Mouse (Mus musculus): ENCODE results near the gene Chrdl2. TPM values are rescaled to one million over a fixed set of nuclear protein-coding genes. Genes with fewer than 3 reads are reported as not detected.
"Not testable (repeated sequence)": the region's sequence is repeated elsewhere in the genome, so short reads cannot be mapped to it uniquely, and the experiment has no call there.

Gene Chrdl2
- polyA plus RNA-seq, 1 experiment from 2014 or later, result not detected

GRCm38 (mm10) chr7:99969151-99969550 lies 36.8 kb upstream of the Chrdl2 start:
- H3K27me3 ChIP-seq (ENCODE audit: control insufficient read depth, insufficient read depth, low read depth, low read length), result no peaks in the 10 kb centered on the region

GRCm38 (mm10) chr7:99971926-99972325 lies 34.0 kb upstream of the Chrdl2 start:
- H3K9me3 ChIP-seq (replicated peaks; ENCODE audit: control insufficient read depth, low read length), result no peaks in the 10 kb centered on the region
- no peaks in the 10 kb centered on the region for H3K36me3 ChIP-seq (ENCODE audit: control insufficient read depth, insufficient read depth)
- H3K4me3 ChIP-seq (ENCODE audit: low read depth, low read length), result no peak overlapping the region
- H3K27ac ChIP-seq (ENCODE audit: low read length), result peak overlapping the region; percentile 59
- ATAC-seq (ENCODE audit: low read depth), result peak; percentile 68
- no peak overlapping the region for H3K9ac ChIP-seq (ENCODE audit: low read depth, low read length)
- 52% methylated on average over 2 of the region's 2 CpGs for WGBS (ENCODE audit: insufficient replicate concordance)
- no peak overlapping the region for H3K4me2 ChIP-seq (ENCODE audit: low read depth, low read length)
- H3K4me1 ChIP-seq (ENCODE audit: control insufficient read depth, low read depth, low read length), result peaks cover 14% of the 10 kb centered on the region
- no peaks in the 10 kb centered on the region for H3K27me3 ChIP-seq (ENCODE audit: control insufficient read depth, insufficient read depth, low read depth, low read length)

More at GRCm38 (mm10) chr7:99969151-99969550, 36.8 kb upstream of the Chrdl2 start:
- Histone ChIP-seq H3K9me3 (replicated peaks; ENCODE audit: control insufficient read depth, low read length) (no peaks in the 10 kb centered on the region), H3K36me3 (ENCODE audit: control insufficient read depth, insufficient read depth) (no peaks in the 10 kb centered on the region), H3K4me3 (ENCODE audit: low read depth, low read length) (no peak overlapping the region), H3K4me1 (ENCODE audit: control insufficient read depth, low read depth, low read length) (peaks cover 19% of the 10 kb centered on the region), H3K9ac (ENCODE audit: low read depth, low read length) (no peak overlapping the region), H3K27ac (ENCODE audit: low read length) (no peak overlapping the region), H3K4me2 (ENCODE audit: low read depth, low read length) (no peak overlapping the region)
- WGBS (ENCODE audit: insufficient replicate concordance), result 62% methylated on average over 4 of the region's 4 CpGs
- no peak for ATAC-seq (ENCODE audit: low read depth)

- H3K27me3 ChIP-seq (ENCODE audit: control insufficient read depth, insufficient read depth, low read depth, low read length); H3K4me2 ChIP-seq (ENCODE audit: low read depth, low read length); H3K9me3 ChIP-seq (replicated peaks; ENCODE audit: control insufficient read depth, low read length); H3K4me3 ChIP-seq (ENCODE audit: low read depth, low read length); H3K9ac ChIP-seq (ENCODE audit: low read depth, low read length); ATAC-seq (ENCODE audit: low read depth); H3K36me3 ChIP-seq (ENCODE audit: control insufficient read depth, insufficient read depth); H3K27ac ChIP-seq (ENCODE audit: low read length): not testable (repeated sequence)
- WGBS (ENCODE audit: insufficient replicate concordance), result 58% methylated on average over 3 of the region's 3 CpGs
- H3K4me1 ChIP-seq (ENCODE audit: control insufficient read depth, low read depth, low read length), result peaks cover 14% of the 10 kb centered on the region
These were observed 33.1 kb upstream of the Chrdl2 start for GRCm38 (mm10) chr7:99972912-99973311.

GRCm38 (mm10) chr7:99974208-99974970 lies 31.6 kb upstream of the Chrdl2 start:
- Histone ChIP-seq H3K27ac (ENCODE audit: low read length) (peak overlapping the region; percentile 61), H3K27me3 (ENCODE audit: control insufficient read depth, insufficient read depth, low read depth, low read length) (no peaks in the 10 kb centered on the region), H3K4me3 (ENCODE audit: low read depth, low read length) (no peak overlapping the region), H3K36me3 (ENCODE audit: control insufficient read depth, insufficient read depth) (no peaks in the 10 kb centered on the region), H3K4me2 (ENCODE audit: low read depth, low read length) (no peak overlapping the region), H3K4me1 (ENCODE audit: control insufficient read depth, low read depth, low read length) (peaks cover 18% of the 10 kb centered on the region), H3K9me3 (replicated peaks; ENCODE audit: control insufficient read depth, low read length) (no peaks in the 10 kb centered on the region), H3K9ac (ENCODE audit: low read depth, low read length) (no peak overlapping the region)
- WGBS (ENCODE audit: insufficient replicate concordance), result 64% methylated on average over 10 of the region's 10 CpGs
- ATAC-seq (ENCODE audit: low read depth), result no peak

GRCm38 (mm10) chr7:99975819-99976575 lies 30.0 kb upstream of the Chrdl2 start:
- Histone ChIP-seq H3K27ac (ENCODE audit: low read length) (peak overlapping the region; percentile 68), H3K27me3 (ENCODE audit: control insufficient read depth, insufficient read depth, low read depth, low read length) (no peaks in the 10 kb centered on the region), H3K4me3 (ENCODE audit: low read depth, low read length) (no peak overlapping the region), H3K4me2 (ENCODE audit: low read depth, low read length) (peak overlapping the region; percentile 35; the same call in 1 of the 2 replicates), H3K9me3 (replicated peaks; ENCODE audit: control insufficient read depth, low read length) (no peaks in the 10 kb centered on the region), H3K9ac (ENCODE audit: low read depth, low read length) (no peak overlapping the region), H3K4me1 (ENCODE audit: control insufficient read depth, low read depth, low read length) (peaks cover 23% of the 10 kb centered on the region), H3K36me3 (ENCODE audit: control insufficient read depth, insufficient read depth) (no peaks in the 10 kb centered on the region)
- ATAC-seq (ENCODE audit: low read depth), result peak; percentile 49
- 68% methylated on average over 5 of the region's 5 CpGs for WGBS (ENCODE audit: insufficient replicate concordance)

- 80% methylated on average over 2 of the region's 2 CpGs for WGBS (ENCODE audit: insufficient replicate concordance)
- no peak for ATAC-seq (ENCODE audit: low read depth)
- no peak overlapping the region for H3K9ac ChIP-seq (ENCODE audit: low read depth, low read length)
- H3K27ac ChIP-seq (ENCODE audit: low read length), result no peak overlapping the region
- H3K4me2 ChIP-seq (ENCODE audit: low read depth, low read length), result 0 out of 2 replicates have a peak overlapping the region, but pooled peaks have one; percentile 27
- H3K9me3 ChIP-seq (replicated peaks; ENCODE audit: control insufficient read depth, low read length), result no peaks in the 10 kb centered on the region
- no peaks in the 10 kb centered on the region for H3K27me3 ChIP-seq (ENCODE audit: control insufficient read depth, insufficient read depth, low read depth, low read length)
- no peaks in the 10 kb centered on the region for H3K36me3 ChIP-seq (ENCODE audit: control insufficient read depth, insufficient read depth)
- H3K4me3 ChIP-seq (ENCODE audit: low read depth, low read length), result no peak overlapping the region
- peaks cover 21% of the 10 kb centered on the region for H3K4me1 ChIP-seq (ENCODE audit: control insufficient read depth, low read depth, low read length)
These were observed 27.9 kb upstream of the Chrdl2 start for GRCm38 (mm10) chr7:99978041-99978440.

- H3K27me3 ChIP-seq (ENCODE audit: control insufficient read depth, insufficient read depth, low read depth, low read length), result no peaks in the 10 kb centered on the region
- peak overlapping the region; percentile 77; the same call in 1 of the 2 replicates for H3K27ac ChIP-seq (ENCODE audit: low read length)
- peak overlapping the region; percentile 90 for H3K9ac ChIP-seq (ENCODE audit: low read depth, low read length)
- no peaks in the 10 kb centered on the region for H3K36me3 ChIP-seq (ENCODE audit: control insufficient read depth, insufficient read depth)
- peaks cover 16% of the 10 kb centered on the region for H3K4me1 ChIP-seq (ENCODE audit: control insufficient read depth, low read depth, low read length)
- H3K9me3 ChIP-seq (replicated peaks; ENCODE audit: control insufficient read depth, low read length), result no peaks in the 10 kb centered on the region
- H3K4me2 ChIP-seq (ENCODE audit: low read depth, low read length), result peak overlapping the region; percentile 97
- 13% methylated on average over 6 of the region's 6 CpGs for WGBS (ENCODE audit: insufficient replicate concordance)
- no peak for ATAC-seq (ENCODE audit: low read depth)
- H3K4me3 ChIP-seq (ENCODE audit: low read depth, low read length), result peak overlapping the region; percentile 78
These were observed 26.9 kb upstream of the Chrdl2 start for GRCm38 (mm10) chr7:99979081-99979480.

- Histone ChIP-seq H3K36me3 (ENCODE audit: control insufficient read depth, insufficient read depth) (no peaks in the 10 kb centered on the region), H3K9me3 (replicated peaks; ENCODE audit: control insufficient read depth, low read length) (no peaks in the 10 kb centered on the region), H3K27ac (ENCODE audit: low read length) (peak overlapping the region; percentile 77), H3K4me2 (ENCODE audit: low read depth, low read length) (peak overlapping the region; percentile 97), H3K4me3 (ENCODE audit: low read depth, low read length) (peak overlapping the region; percentile 78), H3K9ac (ENCODE audit: low read depth, low read length) (peak overlapping the region; percentile 90), H3K27me3 (ENCODE audit: control insufficient read depth, insufficient read depth, low read depth, low read length) (no peaks in the 10 kb centered on the region), H3K4me1 (ENCODE audit: control insufficient read depth, low read depth, low read length) (peaks cover 11% of the 10 kb centered on the region)
- under 1% methylated on average over 50 of the region's 51 CpGs for WGBS (ENCODE audit: insufficient replicate concordance)
- ATAC-seq (ENCODE audit: low read depth), result peak; percentile 64
These were observed 26.3 kb upstream of the Chrdl2 start for GRCm38 (mm10) chr7:99979546-99980131.

All from liver, embryonic 16.5 days (tissue).